Mouse (Mus musculus): ENCODE data around the gene Chd1.

Gene Chd1

DNA sequence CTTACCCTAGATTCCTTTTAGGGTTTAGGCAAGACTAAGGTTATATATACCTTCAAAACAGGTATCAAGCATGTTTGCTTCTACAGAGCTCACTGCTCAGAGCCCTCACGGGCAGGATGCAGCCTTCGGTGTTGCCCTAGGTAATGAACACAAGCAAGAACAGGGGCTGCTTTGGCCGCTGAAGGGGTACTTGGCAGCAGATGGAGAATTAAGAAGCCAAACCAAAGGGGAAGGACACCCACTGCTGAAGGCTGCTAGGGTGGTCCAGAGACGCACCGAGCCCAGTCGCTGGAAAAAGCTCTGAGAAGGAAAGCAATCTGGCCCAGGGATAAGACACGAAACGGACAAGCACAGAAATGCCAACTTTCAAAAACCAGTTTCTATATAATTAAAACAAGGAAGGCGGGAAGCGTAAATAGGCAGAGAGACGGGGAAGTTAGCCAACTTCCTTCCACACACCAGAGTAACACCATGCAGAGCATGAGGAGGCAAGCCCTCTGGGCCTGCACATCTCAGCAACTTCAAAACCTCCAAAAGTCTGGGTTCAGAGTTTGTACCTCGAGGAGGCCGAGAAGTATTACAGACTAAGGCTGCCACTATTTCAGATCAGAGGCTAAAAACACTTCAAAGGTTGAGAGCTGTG is 107.5 kb downstream of the Chd1 start:
- DNase-seq (ENCODE audit: low read depth, low spot score) = no peak

DNA sequence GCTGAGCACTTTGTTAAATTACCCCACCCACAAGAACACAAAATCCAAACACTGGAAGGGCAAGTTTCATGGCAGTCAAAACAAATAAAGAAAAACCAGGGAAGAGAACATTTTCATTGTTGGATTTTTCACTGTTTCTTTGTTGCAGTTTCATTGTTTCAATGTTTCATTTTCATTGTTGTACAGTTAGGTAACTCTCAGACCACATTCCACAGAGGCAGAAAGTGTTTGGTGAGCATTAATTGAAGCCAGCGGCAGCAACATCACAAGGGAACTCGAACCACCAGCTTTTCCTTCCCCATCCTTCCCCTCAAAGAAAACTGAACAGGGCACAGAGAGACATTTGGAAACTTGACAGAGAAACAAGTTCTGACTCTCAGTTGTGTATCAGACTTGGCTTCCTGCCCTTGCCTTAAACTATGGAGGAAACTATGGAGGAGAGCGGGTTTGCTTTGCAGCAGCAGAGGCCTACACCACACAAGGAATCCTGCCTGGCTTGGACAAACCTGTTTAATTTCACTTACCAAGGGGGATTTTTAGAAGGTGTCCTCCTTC is 109.0 kb downstream of the Chd1 start:
- no peak for DNase-seq (ENCODE audit: low read depth, low spot score)

GRCm38 (mm10) chr17:15815312-15816018 is 110.7 kb downstream of the Chd1 start:
- no peak for DNase-seq (ENCODE audit: low read depth, low spot score)

GRCm38 (mm10) chr17:15816379-15817095 is 111.8 kb downstream of the Chd1 start:
- DNase-seq (ENCODE audit: low read depth, low spot score) = no peak

GRCm38 (mm10) chr17:15817096-15817450 is 112.3 kb downstream of the Chd1 start:
- no peak for DNase-seq (ENCODE audit: low read depth, low spot score)

- no peak for DNase-seq (ENCODE audit: low read depth, low spot score)
Measured at GRCm38 (mm10) chr17:15817634-15818033, 112.9 kb downstream of the Chd1 start.

DNA sequence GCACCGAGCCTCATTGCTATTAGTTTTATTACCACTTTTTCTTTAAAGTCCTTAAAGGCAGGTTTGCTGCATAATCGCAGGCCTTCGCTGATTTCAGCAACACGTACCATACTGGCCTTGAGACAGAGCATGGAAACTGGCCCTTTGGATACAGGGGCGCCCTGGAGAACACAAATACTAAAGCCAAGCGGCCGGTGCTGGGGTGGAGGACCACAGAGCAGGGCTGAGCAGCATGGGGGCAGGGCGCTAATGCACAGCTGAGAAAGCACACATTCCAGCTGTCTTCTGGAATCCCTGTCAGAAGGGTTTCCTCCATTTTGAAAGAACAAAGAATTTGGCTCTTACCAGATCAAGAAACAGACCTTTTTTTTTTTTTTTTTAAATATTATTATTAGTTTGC is 113.6 kb downstream of the Chd1 start:
- no peak for DNase-seq (ENCODE audit: low read depth, low spot score)

DNA sequence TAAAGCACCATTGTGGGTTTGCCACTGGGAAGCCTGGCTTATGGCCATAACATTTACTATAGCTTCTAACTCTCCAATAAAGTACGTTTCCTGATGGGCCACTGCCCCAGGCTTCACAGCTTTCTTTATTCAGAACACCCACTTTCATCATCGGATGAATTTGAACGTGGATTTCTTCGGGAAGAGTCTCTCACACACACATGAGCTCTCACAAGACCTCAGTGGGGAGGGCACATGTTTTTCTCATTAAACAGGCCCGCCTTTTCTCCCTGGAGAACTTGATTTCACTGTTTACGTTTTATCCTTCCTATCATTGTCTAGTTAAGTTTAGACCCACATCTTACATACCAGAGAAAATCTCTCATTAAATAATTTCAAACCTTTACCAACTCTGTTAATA is 115.4 kb downstream of the Chd1 start:
- no peak for DNase-seq (ENCODE audit: low read depth, low spot score)

GRCm38 (mm10) chr17:15820761-15821160 is 116.0 kb downstream of the Chd1 start:
- no peak for DNase-seq (ENCODE audit: low read depth, low spot score)

- no peak for DNase-seq (ENCODE audit: low read depth, low spot score)
Measured at GRCm38 (mm10) chr17:15821706-15822105, 116.9 kb downstream of the Chd1 start.
